Mouse (Mus musculus) heart, adult 2 months (tissue): ENCODE measurements at regions not wholly inside any gene's neighbourhood (a gene's known extent, or its start where the extent isn't known, plus 50 kb on each side); places are given as distances from the start of the nearest gene placed in this dataset.

Source experiments
- CTCF ChIP-seq: fragments of 200-600 bp; IDR thresholded peaks from 2 replicates; pipeline ENCODE4 v1.8.1; 2022; ENCODE audit warnings: antibody characterized with exemption, mild to moderate bottlenecking, moderate library complexity
- POLR2A ChIP-seq: fragments of 200-500 bp; IDR thresholded peaks from 2 replicates; pipeline ENCODE4 v1.6.1; 2011; ENCODE audit warnings: mild to moderate bottlenecking, low read depth, low read length, control low read depth; ENCODE audit not compliant: insufficient read depth

GRCm38 (mm10) chr6:31895835-31896234, 154.2 kb upstream of the 1700012A03Rik start:
- TF ChIP-seq POLR2A (no peak), CTCF (no peak)
